Mouse (Mus musculus): ENCODE measurements around the gene Tns3.

Tns3 gene

DNA sequence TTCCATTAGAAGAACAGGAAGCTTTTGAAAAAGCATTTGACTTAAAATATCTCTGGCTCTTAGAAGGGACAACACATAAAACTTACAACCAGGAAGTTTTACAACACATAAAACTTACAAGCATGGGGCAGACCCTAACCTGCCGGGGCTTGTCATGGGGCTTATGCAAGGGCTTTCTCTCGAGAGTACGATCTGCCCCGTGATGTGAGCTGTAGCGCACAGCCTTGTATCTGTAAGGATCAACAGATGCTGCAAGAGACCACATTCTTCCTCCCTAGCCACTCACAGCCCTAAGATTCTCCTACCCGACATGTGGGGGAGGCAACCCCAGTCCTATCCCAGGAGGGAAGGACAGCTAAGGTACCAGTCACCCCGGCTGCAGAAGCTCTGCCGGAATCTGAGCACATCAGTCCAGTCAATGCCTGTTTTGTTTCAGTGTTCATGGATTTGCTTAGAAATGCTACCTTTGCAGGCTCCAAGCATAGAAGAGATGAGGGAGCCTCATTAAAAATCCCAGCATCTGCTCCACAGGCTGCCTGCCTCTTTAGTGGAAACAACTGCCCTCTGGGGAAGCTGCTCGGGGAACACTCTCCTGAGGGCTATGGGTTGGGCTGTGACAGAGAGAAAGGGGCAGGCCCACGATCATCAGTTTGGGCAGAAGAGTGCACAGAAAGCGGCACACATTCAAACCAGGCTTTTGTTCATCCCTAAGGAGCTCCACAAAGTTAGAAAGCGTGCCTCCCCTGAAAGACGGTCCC lies 196.8 kb downstream of the Tns3 start:
- peak in 1 of 2 experiments; percentile 14 for DNase-seq

DNA sequence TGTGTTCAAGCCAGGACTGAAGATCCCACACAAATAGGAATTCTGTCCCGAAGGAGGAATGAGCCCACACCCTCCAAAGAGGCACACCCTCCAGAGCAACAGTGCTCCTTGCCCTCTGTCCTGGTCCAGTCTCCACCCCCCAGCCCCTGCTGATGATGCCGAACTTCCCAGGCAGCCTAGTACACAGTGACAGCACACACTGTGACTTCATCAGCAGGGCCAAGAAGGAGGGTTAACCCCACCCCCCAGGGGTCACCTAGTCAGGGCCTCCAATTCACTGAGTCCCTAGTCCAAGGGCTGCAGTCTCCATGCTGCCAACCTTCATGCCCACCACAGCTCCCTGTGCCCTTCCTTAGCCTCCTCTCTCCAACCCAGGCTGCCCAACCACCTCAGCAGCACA lies 200.5 kb downstream of the Tns3 start:
- DNase-seq = no peak

DNA sequence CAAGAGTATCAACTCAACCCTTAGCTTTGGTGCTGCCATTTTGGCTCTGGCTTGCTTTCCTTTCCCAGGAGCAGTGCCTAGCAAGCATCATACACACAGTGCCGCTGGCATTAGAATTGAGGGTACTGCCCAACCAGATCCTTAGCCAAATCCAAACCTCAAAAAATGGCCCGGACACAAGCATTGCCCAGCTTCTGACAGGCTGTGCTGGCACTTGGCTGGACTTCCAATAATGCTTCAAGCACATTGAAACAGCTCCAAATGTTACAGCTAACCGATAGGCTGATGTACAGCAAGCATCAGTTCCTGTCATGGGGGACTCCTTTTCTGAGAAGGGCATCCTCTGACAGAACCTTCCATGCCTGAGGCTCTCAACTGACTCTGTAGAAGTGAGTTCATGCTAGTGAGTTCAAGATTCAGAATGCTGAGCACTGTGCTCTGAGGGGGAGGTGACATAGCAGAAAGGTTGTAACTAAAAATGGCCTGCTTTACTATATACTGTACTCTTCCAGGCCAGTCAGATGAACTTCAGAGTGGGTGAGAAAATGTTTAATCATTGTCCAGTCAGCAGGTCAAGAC lies 201.4 kb downstream of the Tns3 start:
- DNase-seq = peak in 1 of 2 experiments; percentile 20

DNA sequence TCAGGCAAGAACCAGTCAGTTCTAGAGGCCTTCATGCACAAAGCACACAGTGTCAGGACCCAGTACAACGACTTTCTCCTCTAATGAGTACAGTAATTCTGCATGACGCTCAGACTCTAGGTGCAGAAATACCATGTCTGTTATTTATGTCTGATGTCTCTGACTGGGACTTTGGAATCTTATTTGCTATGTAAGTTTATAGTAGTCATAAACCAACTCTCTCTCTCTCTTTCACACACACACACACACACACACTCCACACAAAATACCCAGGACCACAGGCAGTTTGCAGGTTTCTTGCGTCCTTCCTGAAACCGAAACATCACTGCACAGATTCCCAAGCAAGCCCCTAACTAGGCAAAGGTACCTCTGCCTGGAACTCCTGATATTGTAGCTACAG lies 203.5 kb downstream of the Tns3 start:
- DNase-seq = no peak

DNA sequence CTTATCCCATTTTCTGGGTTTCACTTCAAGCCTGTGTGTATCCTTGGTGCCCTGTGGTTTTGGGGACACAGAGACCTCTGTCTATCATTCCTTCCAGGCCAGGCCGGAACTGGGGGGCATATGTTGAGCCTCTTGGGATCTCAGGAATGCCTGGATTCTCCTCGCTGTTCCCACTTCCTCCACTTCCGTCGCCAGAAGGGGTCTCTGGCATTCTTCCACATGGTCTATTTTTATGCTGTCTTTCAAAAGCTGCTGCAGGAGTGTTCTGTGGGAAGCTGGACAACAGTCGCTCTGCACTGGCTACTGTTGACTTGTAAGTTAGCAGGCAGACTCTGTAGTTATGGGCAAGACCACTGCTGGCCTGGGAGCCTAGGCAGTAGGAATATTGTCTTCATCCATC lies 206.4 kb downstream of the Tns3 start:
- DNase-seq = no peak

DNA sequence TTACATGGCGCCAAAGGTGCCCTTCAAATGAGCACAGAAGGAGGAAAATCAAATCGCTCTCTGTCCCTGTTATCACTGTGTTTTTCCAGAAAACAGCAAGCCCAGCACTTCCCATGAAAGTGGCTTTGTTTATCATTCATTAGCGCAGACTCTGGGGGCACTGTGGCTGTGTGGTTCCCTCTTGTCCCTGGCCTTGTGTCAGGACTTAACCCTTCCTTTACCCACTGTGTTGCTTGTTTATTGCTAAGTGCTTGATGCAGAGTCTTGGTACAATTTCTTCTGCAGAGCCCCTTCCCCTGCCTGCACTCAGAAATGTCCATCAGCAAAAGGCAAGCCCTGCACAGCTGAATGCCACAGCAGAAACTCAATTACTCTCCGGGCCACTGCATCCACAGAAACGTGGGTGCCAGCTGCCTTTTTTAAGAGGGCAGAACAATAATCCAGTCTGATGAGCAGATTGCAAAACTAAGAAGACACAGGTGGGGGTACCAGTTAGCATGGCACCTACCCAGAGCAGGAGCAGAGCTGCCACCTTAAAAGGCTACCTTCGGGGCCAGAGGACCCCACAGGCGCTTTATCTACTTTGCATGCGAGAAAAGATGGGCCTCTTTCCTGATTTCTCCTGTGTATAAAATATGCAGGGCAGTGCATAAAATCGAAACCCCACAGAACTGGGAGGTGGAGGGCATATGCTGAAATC lies 207.6 kb downstream of the Tns3 start:
- no peak for DNase-seq

DNA sequence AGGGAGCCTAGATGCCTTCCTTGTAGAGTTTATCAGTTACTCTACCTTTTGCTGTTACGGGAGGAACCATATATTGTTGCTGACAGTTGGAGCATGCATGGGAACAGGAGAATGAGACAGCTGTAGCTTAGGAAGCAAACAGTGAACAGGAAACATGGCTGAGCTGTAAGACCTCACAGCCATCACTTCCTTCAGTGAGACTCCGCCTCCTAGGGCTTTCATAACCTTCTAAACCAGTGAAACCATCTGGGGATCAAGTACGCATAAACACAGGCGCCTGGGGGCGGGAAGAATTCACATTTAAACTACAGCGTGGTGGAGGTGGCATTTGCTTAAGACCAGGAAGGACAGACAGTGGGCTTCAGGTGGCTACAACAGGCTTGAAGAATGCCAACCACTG lies 208.7 kb downstream of the Tns3 start:
- DNase-seq = no peak

- DNase-seq = no peak
Observed at GRCm38 (mm10) chr11:8453252-8453651, 211.1 kb downstream of the Tns3 start.

DNA sequence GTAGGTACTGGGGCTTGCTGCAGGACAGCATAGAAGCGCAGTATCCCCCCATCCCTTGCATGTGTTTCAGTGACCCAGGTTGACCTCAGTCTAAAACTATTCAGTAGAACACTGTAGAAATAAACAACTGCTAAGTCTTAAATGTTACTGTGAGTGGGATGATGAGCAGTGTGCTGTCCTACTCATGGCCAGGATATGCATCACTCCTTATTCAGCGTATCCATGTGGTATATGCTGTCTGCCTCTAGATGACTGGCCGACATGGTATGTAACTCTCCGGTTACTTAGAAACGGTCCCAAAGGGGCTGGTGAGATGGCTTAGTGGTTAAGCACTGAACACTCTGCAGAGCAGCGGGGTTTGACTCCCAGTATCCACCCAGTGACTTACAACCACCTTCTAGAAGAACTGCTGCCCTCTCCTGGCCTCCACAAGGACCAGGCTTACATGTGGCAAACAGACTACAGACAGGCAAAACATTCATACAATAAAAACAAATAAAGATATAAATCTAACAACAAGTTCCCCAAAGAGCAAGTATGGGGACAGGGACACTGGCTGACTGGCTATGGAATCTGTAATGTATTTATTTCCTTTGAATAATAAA lies 212.6 kb downstream of the Tns3 start:
- no peak for DNase-seq

- DNase-seq = no peak
Observed at GRCm38 (mm10) chr11:8450540-8450939, 213.8 kb downstream of the Tns3 start.

GRCm38 (mm10) chr11:8445915-8446356 lies 218.4 kb downstream of the Tns3 start:
- DNase-seq = peak; percentile 54 to 74

GRCm38 (mm10) chr11:8444759-8445422 lies 219.4 kb downstream of the Tns3 start:
- DNase-seq = no peak

DNA sequence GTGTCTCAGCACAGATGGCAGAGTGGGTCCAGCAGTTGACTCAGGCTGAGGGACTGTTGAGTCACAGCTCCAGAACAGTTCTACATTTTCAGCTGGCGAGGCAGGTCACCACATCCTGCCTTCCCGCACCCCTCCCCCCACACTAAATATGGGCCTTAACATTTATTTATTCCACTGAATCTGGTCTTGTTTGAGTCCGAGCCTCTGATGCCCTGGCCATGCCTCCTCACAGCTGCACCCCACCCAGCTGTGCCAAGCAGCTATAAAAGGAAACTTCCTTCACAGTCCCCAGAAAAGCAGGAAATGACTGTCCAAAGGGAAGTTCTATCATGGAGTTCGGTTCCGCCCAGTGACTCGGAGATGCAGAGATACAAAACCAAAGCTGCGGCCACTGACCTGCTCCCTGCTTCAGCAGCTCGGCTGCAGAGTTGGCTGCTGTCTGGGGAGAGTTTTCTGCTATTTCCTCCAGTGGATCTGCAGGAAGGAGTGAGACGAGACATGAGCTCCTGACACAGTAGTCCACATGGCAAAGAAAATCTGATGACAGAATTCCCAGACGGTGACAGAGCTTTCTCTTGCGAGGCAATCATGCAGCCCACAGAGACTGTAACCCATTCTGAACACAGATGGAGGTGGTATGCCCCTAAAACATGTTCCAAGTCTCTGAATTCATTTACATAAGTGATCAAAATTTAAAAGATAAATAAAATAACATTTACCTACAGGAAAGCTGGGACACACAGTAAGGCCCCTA lies 220.6 kb downstream of the Tns3 start:
- no peak for DNase-seq

- DNase-seq = no peak
Observed at GRCm38 (mm10) chr11:8440706-8441105, 223.6 kb downstream of the Tns3 start.

- DNase-seq = no peak
Observed at GRCm38 (mm10) chr11:8440221-8440620, 224.1 kb downstream of the Tns3 start.

GRCm38 (mm10) chr11:8439035-8439434 lies 225.3 kb downstream of the Tns3 start:
- DNase-seq = peak in 1 of 2 experiments; percentile 1

DNA sequence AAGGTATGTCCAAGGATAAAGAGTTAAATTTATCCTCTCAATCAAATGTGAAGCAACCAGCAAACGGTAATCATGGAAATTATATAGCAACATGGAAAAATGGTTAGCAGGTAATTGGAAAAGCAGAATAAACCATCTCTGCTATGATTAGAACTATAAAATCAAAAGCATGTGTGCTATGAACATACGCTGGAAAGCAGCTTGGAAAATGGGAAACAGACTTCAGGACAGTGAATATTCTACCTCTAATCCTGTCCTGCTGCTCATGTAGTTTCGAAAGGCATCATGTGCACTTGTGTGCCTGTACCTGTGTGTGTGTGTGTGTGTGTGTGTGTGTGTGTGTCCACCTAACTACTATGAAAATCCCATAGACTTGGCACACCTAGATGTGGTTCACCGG lies 226.1 kb downstream of the Tns3 start:
- no peak for DNase-seq

DNA sequence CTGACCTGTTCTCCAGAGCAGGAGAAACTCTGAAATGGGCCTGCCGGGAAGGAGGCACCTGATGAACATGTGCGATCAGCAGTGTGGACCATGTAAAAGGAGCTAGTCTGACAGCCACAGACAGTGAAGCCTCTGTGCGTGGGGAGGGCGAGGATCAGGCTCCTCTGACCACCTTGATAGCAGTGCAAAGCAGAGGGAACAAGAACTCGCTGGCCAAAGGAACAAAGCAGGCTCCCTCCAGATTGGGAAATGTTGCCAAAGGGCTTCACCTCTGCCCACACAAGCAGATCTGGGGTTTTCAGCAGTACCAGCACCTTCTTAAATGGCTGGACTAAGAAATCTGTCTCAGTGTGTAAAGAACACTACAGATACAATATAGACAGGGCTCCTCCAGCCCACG lies 229.2 kb downstream of the Tns3 start:
- peak in 1 of 2 experiments; percentile 1 for DNase-seq

GRCm38 (mm10) chr11:8434366-8434765 lies 230.0 kb downstream of the Tns3 start:
- peak in 1 of 2 experiments; percentile 1 for DNase-seq

GRCm38 (mm10) chr11:8433443-8433842 lies 230.9 kb downstream of the Tns3 start:
- peak in 1 of 2 experiments; percentile 1 for DNase-seq

- peak in 1 of 2 experiments; percentile 2 for DNase-seq
Observed at GRCm38 (mm10) chr11:8432941-8433340, 231.4 kb downstream of the Tns3 start.

DNA sequence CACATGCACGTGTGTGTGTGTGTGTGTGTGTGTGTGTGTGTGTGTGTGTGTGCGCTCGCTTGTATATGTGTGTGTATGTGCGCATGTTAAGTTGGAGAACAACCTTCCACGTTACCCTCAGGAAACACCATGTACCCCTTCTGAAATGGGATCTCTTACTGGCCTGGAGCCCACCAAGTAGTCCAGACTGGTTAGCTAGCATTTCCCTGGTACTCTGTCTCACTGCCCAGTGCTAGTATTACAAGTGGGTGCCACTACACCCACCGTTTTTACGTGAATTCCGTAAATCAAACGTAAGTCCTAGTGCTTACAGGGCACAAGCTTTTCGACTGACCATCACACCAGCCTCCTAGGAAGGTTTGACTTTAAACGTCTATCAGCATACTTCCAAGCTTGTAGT lies 236.7 kb downstream of the Tns3 start:
- no peak for DNase-seq

Measured in cerebellum, postnatal 25 days (tissue).